Mouse (Mus musculus): Measurements from ENCODE around the gene Exoc2. TPM values are rescaled to one million over a fixed set of nuclear protein-coding genes. Genes with fewer than 3 reads are reported as not detected.

Gene Exoc2
- polyA plus RNA-seq, 1 experiment from 2014 or later, result 31.8 TPM

DNA sequence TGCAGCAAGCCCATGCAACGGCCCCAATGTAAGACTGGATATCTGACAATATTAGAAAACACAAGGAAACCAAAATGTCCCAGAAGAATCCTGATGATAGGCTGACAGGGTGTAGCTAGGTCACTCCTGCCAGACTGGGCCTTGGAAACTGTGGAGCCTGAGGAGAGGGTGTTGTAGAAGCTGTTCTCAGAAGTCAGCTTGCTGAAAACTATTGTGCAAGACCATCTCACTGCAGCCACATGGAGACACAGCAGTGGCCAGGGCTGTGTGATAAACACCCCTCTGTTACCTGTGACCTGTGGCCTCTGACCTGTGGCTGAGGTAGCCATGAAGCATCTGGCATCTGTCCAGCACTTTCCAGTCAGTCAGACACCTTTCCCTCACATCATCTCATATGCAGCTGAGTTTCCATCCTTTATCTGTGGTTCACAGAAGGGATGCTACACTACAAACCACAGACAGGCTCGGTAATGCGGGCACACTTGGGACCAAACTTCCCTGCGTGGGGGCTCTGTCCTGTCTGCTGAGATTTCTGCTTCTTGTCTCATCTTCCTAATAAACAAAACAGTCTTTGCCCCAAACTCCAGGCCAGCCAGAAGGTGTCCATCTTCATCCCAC, 188.4 kb downstream of the Exoc2 start:
- ATAC-seq (replicated peaks; ENCODE audit: low FRiP score, low TSS enrichment, low read depth) (no peak), DNase-seq (ENCODE audit: low spot score) (peak; percentile 33)
- no peaks in the 10 kb centered on the region; the same call in 1 of the 2 replicates for H3K4me1 ChIP-seq (replicated peaks; ENCODE audit: control insufficient read depth, insufficient read depth, low read length)
- 65% methylated on average over 4 of the region's 4 CpGs for WGBS
- no peaks in the 10 kb centered on the region for H3K9me3 ChIP-seq (ENCODE audit: control insufficient read depth, low read length)
- no peak overlapping the region for H3K4me2 ChIP-seq (ENCODE audit: low read length)
- no peak overlapping the region for H3K27ac ChIP-seq (ENCODE audit: low read depth)
- no peak overlapping the region for H3K9ac ChIP-seq (ENCODE audit: low read length)
- no peaks in the 10 kb centered on the region for H3K27me3 ChIP-seq (replicated peaks; ENCODE audit: control insufficient read depth, insufficient read depth, low read length)
- no peak overlapping the region for H3K4me3 ChIP-seq (ENCODE audit: low read depth, low read length)
- H3K36me3 ChIP-seq (ENCODE audit: control insufficient read depth, insufficient read depth, low read length), result no peaks in the 10 kb centered on the region

DNA sequence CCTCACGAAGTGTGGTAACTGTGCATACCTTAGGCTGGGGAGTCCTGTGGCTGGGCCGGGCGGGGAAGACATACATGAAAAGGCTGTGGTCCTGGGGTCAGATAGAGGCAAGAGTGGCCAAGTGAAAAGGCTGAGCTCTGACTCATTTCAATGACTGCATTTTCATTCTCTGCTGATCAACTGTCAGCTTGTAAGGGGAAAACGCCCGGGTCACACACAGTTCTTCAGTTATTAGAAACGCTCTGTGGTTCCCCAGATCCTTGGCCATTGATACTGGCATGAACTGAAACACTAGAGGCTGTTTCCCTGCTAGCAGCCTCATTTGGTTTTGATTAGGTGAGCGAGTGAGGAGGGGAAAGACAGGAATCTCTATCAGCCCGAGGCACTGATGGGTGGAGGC, 191.5 kb downstream of the Exoc2 start:
- Histone ChIP-seq H3K9me3 (ENCODE audit: control insufficient read depth, low read length) (no peaks in the 10 kb centered on the region), H3K27me3 (replicated peaks; ENCODE audit: control insufficient read depth, insufficient read depth, low read length) (no peaks in the 10 kb centered on the region), H3K4me1 (replicated peaks; ENCODE audit: control insufficient read depth, insufficient read depth, low read length) (no peaks in the 10 kb centered on the region; the same call in 1 of the 2 replicates), H3K9ac (ENCODE audit: low read length) (no peak overlapping the region), H3K27ac (ENCODE audit: low read depth) (no peak overlapping the region), H3K4me3 (ENCODE audit: low read depth, low read length) (no peak overlapping the region), H3K36me3 (ENCODE audit: control insufficient read depth, insufficient read depth, low read length) (no peaks in the 10 kb centered on the region), H3K4me2 (ENCODE audit: low read length) (no peak overlapping the region)
- ATAC-seq (replicated peaks; ENCODE audit: low FRiP score, low TSS enrichment, low read depth) (no peak), DNase-seq (ENCODE audit: low spot score) (no peak)
- 50% methylated on average over 8 of the region's 8 CpGs for WGBS

DNA sequence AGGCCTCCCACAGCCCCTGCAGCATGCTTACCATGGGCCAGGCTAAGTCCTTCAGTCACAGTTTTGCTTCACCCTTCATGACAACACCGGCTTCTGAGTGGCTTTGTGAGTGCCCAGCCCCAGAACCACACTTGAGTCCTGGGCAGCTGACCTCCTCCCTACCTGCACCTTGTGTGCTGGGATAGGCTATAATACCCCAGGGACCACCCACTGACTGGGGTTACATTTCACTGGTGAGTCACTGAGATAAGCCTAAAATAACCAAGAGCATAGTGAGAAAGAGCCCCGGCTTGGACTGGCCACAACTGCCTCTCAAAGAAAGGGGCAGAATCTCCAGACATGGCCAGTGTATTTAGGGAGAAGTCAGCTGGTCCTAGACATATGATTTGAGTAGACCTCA, 192.0 kb downstream of the Exoc2 start:
- ATAC-seq (replicated peaks; ENCODE audit: low FRiP score, low TSS enrichment, low read depth), result no peak
- 25% methylated on average over 2 of the region's 2 CpGs for WGBS
- H3K36me3 ChIP-seq (ENCODE audit: control insufficient read depth, insufficient read depth, low read length), result no peaks in the 10 kb centered on the region

DNA sequence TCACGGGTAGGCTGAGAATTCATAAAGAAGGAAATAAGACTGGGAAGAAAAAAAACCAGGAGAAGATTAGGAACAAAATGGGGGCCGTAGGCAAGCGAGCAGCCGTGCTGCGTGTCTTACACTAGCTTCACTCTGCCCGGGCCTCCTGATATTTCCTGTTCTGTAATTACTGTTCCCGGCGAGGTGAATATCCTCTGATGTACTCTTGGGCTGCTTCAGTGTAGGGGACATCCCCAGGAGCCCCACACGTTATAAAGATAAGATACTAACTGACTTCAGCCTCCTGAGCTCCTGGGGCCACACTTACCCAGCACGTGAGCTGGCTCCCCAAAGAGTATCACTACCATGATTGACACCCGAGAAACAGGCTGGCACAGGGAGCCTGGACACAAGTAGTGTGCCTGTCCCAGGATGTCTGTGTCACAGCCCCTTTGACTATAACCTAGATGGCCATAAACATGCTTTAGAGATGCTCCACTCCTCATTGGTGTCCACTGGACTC, 196.2 kb downstream of the Exoc2 start:
- Histone ChIP-seq H3K9ac (ENCODE audit: low read length) (no peak overlapping the region), H3K4me3 (ENCODE audit: low read depth, low read length) (no peak overlapping the region), H3K4me2 (ENCODE audit: low read length) (no peak overlapping the region), H3K9me3 (ENCODE audit: control insufficient read depth, low read length) (no peaks in the 10 kb centered on the region), H3K27ac (ENCODE audit: low read depth) (no peak overlapping the region), H3K36me3 (ENCODE audit: control insufficient read depth, insufficient read depth, low read length) (no peaks in the 10 kb centered on the region), H3K4me1 (replicated peaks; ENCODE audit: control insufficient read depth, insufficient read depth, low read length) (no peaks in the 10 kb centered on the region; the same call in 1 of the 2 replicates), H3K27me3 (replicated peaks; ENCODE audit: control insufficient read depth, insufficient read depth, low read length) (no peaks in the 10 kb centered on the region)
- 69% methylated on average over 11 of the region's 11 CpGs for WGBS
- no peak for DNase-seq (ENCODE audit: low spot score)
- ATAC-seq (replicated peaks; ENCODE audit: low FRiP score, low TSS enrichment, low read depth), result no peak

More for the DNA sequence above, 192.0 kb downstream of the Exoc2 start:
- Histone ChIP-seq H3K4me2 (ENCODE audit: low read length) (no peak overlapping the region), H3K27me3 (replicated peaks; ENCODE audit: control insufficient read depth, insufficient read depth, low read length) (no peaks in the 10 kb centered on the region), H3K9ac (ENCODE audit: low read length) (no peak overlapping the region), H3K4me3 (ENCODE audit: low read depth, low read length) (no peak overlapping the region), H3K9me3 (ENCODE audit: control insufficient read depth, low read length) (no peaks in the 10 kb centered on the region), H3K4me1 (replicated peaks; ENCODE audit: control insufficient read depth, insufficient read depth, low read length) (no peaks in the 10 kb centered on the region; the same call in 1 of the 2 replicates), H3K27ac (ENCODE audit: low read depth) (no peak overlapping the region)
- DNase-seq (ENCODE audit: low spot score), result no peak

DNA sequence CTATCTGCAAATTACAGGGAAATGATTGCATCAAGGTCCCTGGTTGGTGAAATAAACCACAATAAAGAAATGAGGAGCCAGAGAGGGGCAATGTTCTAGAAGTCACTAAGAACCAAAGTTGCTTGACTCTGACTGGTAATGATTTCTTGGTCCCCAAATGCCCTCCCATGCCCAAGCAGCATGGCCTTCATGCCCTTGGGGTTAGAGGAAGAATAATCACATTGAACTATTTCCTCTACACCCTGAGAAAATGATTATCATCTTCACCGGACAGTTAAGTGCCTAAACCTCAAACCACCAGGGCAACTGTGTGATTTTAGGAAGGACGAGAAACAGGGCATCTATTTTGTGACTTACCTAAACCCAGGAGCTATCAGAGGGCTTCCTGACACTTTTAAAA, 197.9 kb downstream of the Exoc2 start:
- Histone ChIP-seq H3K9me3 (ENCODE audit: control insufficient read depth, low read length) (no peaks in the 10 kb centered on the region), H3K27ac (ENCODE audit: low read depth) (no peak overlapping the region), H3K4me1 (replicated peaks; ENCODE audit: control insufficient read depth, insufficient read depth, low read length) (no peaks in the 10 kb centered on the region), H3K36me3 (ENCODE audit: control insufficient read depth, insufficient read depth, low read length) (no peaks in the 10 kb centered on the region), H3K9ac (ENCODE audit: low read length) (no peak overlapping the region), H3K27me3 (replicated peaks; ENCODE audit: control insufficient read depth, insufficient read depth, low read length) (no peaks in the 10 kb centered on the region), H3K4me2 (ENCODE audit: low read length) (no peak overlapping the region), H3K4me3 (ENCODE audit: low read depth, low read length) (no peak overlapping the region)
- ATAC-seq (replicated peaks; ENCODE audit: low FRiP score, low TSS enrichment, low read depth) (no peak), DNase-seq (ENCODE audit: low spot score) (no peak)
- WGBS, result 87% methylated on average over 2 of the region's 2 CpGs

DNA sequence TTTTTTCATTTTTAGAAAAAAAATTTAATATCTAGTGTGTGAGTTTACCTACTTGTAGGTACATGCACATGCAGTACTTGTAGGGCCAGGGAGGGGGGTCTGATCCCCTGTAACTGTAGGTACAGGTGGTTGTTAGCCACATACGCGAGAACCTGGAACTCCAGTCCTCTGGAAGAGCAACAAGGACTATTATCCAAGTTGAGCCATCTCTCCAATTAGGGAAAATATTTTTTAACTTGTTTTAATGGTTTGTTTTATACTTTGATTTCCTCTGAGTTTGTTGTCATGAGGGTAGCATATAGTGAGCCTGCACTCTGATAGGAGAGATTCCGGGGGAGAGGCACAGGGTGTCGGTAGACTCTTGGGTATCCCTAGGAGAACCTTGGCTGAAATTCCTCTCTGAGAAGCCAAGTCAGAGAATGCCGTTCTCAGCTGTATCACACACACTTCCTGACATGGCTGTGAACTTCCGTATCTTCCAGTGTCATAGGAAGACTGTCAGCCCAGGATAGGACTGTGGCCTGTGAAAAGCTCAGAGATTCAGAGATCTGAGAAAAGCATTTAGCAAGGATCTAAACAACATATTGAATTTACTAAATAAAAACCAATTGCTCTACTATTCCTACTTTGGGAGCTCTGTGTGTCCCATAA, 206.3 kb downstream of the Exoc2 start:
- no peaks in the 10 kb centered on the region for H3K27me3 ChIP-seq (replicated peaks; ENCODE audit: control insufficient read depth, insufficient read depth, low read length)
- H3K4me2 ChIP-seq (ENCODE audit: low read length), result no peak overlapping the region
- ATAC-seq (replicated peaks; ENCODE audit: low FRiP score, low TSS enrichment, low read depth) (no peak), DNase-seq (ENCODE audit: low spot score) (no peak)
- no peaks in the 10 kb centered on the region for H3K9me3 ChIP-seq (ENCODE audit: control insufficient read depth, low read length)
- no peak overlapping the region for H3K9ac ChIP-seq (ENCODE audit: low read length)
- WGBS, result 81% methylated on average over 6 of the region's 6 CpGs
- H3K27ac ChIP-seq (ENCODE audit: low read depth), result no peak overlapping the region
- no peak overlapping the region for H3K4me3 ChIP-seq (ENCODE audit: low read depth, low read length)
- H3K4me1 ChIP-seq (replicated peaks; ENCODE audit: control insufficient read depth, insufficient read depth, low read length), result no peaks in the 10 kb centered on the region
- no peaks in the 10 kb centered on the region for H3K36me3 ChIP-seq (ENCODE audit: control insufficient read depth, insufficient read depth, low read length)

DNA sequence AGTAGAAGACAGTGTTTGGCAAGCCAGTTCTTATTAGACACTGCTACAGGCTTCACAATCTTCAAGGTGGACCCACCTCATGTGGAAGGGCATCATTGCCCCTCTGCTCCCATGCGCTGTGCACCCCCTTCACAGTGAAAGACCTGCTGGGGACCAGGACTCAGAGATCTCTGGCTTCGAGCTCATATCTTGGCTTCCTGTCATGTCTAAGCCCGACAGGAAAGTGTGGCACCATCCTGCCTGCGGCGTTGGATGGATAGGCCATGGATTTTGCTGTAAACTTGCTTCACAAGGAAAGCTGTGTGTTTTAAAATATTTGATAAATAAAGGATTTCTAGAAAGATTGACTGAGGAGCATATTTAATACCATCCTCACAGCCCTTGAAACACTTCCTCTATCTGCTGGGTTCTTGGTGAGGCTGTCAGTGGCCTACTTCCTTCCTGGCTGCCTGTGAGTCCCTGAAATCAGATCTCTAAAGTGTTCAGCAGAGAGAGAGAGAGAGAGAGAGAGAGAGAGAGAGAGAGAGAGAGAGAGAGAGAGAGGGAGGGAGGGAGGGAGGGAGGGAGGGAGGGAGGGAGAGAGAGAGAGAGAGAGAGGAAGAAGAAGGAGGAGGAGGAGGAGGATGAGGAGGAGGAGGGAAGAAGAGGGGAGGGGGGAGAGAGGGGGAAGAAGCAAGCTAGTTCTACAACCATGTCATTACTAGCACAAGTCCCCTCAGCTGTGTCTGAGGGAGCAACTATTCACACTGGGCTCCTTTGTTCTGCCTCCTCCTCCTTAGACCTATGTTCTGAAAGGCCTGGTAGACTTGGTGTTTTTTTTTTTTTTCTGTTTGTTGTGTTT, 207.0 kb downstream of the Exoc2 start:
- H3K4me2 ChIP-seq (ENCODE audit: low read length), result no peak overlapping the region
- no peaks in the 10 kb centered on the region for H3K4me1 ChIP-seq (replicated peaks; ENCODE audit: control insufficient read depth, insufficient read depth, low read length)
- 84% methylated on average over 5 of the region's 5 CpGs for WGBS
- no peak overlapping the region for H3K27ac ChIP-seq (ENCODE audit: low read depth)
- ATAC-seq (replicated peaks; ENCODE audit: low FRiP score, low TSS enrichment, low read depth), result no peak
- no peak for DNase-seq (ENCODE audit: low spot score)
- no peak overlapping the region for H3K4me3 ChIP-seq (ENCODE audit: low read depth, low read length)
- no peaks in the 10 kb centered on the region for H3K9me3 ChIP-seq (ENCODE audit: control insufficient read depth, low read length)
- no peaks in the 10 kb centered on the region for H3K36me3 ChIP-seq (ENCODE audit: control insufficient read depth, insufficient read depth, low read length)
- H3K9ac ChIP-seq (ENCODE audit: low read length), result no peak overlapping the region
- no peaks in the 10 kb centered on the region for H3K27me3 ChIP-seq (replicated peaks; ENCODE audit: control insufficient read depth, insufficient read depth, low read length)

DNA sequence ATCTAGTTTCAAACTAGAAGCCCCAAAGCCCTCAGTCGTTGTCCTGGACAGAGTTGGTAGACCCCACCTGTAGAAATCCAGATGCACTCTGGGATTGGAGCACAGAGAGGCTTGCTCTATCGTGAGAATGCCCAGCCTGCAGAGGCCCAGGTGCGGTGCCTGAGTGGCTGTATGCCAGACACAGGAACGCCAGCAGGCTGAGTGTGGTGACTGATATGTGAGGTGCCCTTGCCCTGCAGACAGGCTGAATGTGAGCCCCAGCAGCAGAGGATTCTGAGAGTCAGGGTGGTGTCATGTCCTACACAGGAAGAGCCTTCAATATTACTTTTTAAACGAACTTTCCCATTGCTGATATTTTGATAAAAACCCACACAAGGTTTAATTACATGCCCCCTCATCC, 208.0 kb downstream of the Exoc2 start:
- no peak overlapping the region for H3K4me2 ChIP-seq (ENCODE audit: low read length)
- H3K4me3 ChIP-seq (ENCODE audit: low read depth, low read length), result no peak overlapping the region
- no peak overlapping the region for H3K9ac ChIP-seq (ENCODE audit: low read length)
- H3K27ac ChIP-seq (ENCODE audit: low read depth), result no peak overlapping the region
- H3K9me3 ChIP-seq (ENCODE audit: control insufficient read depth, low read length), result no peaks in the 10 kb centered on the region
- H3K4me1 ChIP-seq (replicated peaks; ENCODE audit: control insufficient read depth, insufficient read depth, low read length), result no peaks in the 10 kb centered on the region
- H3K27me3 ChIP-seq (replicated peaks; ENCODE audit: control insufficient read depth, insufficient read depth, low read length), result no peaks in the 10 kb centered on the region
- 73% methylated on average over 5 of the region's 5 CpGs for WGBS
- ATAC-seq (replicated peaks; ENCODE audit: low FRiP score, low TSS enrichment, low read depth) (no peak), DNase-seq (ENCODE audit: low spot score) (no peak)
- H3K36me3 ChIP-seq (ENCODE audit: control insufficient read depth, insufficient read depth, low read length), result no peaks in the 10 kb centered on the region
